Comparison of ENCODE assay signal across 15 mouse cellular contexts in the genomic region with DNA sequence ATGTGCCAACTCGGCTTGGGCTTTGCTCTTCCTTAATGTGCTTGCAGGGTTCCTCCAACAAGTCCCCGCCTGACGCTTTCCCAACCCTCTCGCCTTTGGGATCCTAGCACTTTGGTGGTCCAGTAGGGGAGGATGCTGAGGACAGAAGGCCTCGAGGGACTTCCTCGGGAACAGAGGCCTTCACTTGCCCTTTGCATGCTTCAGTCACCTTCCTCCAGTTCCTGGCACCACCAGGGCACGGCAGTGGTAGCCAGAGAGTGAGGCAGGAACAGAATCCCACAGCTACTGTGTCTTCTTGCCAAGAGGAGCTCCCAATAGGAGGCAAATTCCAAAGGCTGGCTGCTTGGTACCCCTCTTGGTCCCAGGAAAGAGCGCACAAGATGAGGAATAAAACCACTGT.
"Had no signal": no experiment of that assay in that cellular context is flagged by ENCODE, and none has a peak within 500 bp of the region (broad histone marks: within the 10 kb centered on the region; RNA-seq: fewer than 3 reads in every experiment).

No protein-coding gene starts in this region.

- DNase-seq: heart, postnatal 10 days; heart, postnatal 14 days; heart, postnatal 36 days; heart, postnatal 4 days; kidney, adult 11 months; kidney, adult 18-20 months; kidney, adult 2 months; kidney, adult 8-10 months; kidney, adult 9 months; kidney, postnatal 10 days; kidney, postnatal 14 days; kidney, postnatal 25 days; kidney, postnatal 36 days; kidney, postnatal 4 days; layer of hippocampus, postnatal 36 days had no signal
